Mouse (Mus musculus): Measurements from ENCODE around the gene Gpr108.
"Not testable (repeated sequence)": the region's sequence is repeated elsewhere in the genome, so short reads cannot be mapped to it uniquely, and the experiment has no call there.

The Gpr108 gene

DNA sequence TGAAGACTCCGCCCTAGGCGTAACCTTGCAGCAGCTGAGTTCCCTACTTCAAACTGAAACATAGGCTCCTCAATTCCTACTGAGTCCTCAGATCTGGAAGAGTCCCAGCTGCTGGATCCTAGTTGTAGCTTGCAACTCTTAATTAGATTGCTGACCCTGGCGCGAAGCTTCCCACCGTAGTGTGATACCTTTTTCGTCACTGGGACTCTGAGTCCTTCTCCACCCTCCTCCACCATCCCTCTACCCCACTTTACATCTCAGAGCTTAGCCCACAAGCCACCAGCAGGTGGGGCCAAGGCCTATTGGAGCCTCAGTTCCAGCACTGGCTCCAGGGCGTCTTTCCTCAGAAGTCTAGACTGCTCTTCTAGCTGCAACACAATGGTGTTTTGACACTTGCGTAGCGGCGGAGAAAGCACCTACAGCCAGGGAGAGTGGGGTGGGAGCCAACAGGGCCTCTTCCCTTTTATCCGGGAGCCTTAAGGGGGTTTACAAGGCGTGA is at the start of gene Gpr108:
Gene Gpr108, minus strand, starts transcription at position 246 of the 499 bp plus-strand sequence.
- peak; percentile 91 for DNase-seq (ENCODE audit: low spot score)

DNA sequence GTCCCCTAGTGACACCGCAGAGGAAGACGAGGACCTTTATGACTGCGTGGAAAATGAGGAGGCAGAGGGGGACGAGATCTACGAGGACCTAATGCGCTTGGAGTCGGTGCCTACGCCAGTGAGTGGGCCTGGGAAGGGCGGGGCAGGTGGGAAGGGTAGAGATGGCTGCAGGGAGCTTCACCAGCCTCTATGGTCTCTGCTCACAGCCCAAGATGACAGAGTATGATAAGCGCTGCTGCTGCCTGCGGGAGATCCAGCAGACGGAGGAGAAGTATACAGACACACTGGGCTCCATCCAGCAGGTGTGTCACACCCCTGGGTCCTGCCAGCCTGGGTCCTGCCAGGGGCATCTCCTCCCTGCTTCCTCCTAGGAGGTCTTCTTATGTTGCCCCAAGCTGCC is 48.8 kb upstream of the Gpr108 start:
- DNase-seq (ENCODE audit: low spot score) = no peak

DNA sequence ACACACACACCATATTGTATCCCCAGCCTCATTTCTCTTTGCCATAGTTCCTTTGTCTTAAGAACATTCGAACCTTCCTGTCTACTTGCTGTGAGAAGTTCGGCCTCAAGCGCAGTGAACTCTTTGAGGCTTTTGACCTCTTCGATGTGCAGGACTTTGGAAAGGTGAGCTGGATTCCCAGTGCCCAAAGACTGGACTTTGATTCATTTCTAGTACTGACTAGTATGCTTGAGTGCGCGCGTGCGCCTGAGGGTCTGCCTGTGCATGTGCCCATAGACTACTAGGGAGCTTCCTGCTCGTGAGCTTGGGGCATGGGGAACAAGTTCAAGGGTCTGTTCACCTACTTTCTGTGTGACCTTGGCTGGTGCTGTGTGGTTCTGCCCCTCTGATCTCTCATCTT is 47.7 kb upstream of the Gpr108 start:
- DNase-seq (ENCODE audit: low spot score) = no peak

DNA sequence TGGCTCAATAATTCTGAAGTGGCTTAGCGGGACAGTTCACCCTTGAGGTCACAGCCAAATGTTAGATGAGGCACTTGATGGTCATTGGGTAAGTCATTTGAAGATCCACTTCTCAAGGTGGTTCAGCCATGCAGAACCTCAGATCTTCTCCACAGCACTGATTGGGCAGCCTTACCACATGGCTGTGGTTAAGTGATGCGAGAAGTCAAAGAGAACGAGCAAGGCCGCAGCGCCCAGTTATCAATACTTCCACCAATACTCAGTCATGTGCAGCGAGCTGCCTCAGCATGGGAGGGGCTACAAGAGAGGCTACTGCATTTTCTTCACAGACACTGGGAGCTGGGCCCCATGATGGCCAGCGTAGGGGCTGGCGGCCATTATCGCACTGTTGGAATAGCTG is 44.7 kb upstream of the Gpr108 start:
- DNase-seq (ENCODE audit: low spot score) = no peak

DNA sequence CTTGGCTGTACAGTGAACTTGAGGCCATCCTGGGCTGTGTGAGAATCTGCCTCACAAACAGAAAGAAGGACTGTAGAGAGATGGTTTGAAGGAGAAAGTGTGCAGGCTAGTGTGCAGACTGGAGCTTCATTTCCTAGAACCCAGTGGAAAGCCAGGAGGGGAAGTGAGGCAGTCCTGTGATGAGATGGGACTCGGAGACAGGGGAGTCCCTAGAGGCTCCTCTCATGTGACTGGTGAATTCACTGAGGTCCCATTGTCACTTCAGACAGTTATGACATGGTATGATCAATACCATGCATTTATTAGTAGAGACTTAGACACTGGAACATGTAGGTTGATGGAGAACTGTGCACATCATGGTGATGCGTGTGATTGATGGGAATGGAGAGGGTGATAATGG is 44.1 kb upstream of the Gpr108 start:
- no peak for DNase-seq (ENCODE audit: low spot score)

DNA sequence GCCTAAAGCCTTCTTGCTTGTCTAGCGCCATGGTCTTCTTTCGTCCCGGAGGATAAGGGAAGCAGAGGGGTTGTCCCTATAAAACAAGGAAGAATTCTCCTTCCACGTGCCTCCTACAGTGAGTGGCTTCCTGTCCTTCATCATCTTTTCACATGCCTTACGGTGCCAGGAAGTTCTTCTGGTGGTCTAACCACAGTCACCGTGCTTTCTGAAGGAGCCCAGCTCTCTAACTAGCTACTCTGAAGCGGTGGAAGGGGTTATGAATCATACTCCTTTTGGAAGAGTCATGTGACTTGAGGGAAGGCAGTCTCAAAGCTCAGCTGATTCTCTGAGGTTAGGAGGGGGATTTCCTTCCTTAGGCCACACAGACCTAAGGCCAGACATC is 42.4 kb upstream of the Gpr108 start:
- no peak for DNase-seq (ENCODE audit: low spot score)

DNA sequence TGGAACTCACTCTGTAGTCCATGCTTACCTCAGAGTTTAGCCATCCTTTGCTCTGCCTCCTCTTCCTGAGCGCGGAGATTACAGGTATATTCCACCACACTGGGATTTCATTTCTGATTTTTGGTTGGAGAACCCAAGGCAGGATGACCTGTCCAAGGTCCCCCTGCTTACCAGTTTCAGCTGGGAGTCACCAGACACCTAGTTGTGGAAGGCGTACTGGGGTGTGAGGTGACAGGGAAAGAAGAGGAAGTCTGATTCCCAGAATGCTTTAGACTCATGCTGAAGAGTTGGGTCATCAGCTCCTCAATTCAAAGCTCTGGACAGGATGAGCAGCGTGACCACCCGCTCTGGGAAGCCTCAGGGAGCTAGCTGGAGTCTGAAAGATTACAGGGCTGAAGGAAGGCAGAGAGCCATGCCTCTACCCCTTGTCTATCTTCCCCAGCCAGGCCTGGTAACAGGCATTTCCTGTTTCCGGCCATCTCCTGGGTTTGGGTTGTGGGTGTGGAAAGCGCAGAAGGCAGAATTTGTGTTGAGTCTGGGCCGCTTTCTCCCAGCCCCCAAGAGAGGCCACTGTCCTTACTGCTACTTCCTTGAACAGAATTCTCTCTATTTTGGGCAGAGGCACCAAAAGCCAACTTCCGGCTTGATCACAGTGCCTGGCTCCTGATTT is 41.9 kb upstream of the Gpr108 start:
- peak; percentile 43 for DNase-seq (ENCODE audit: low spot score)

DNA sequence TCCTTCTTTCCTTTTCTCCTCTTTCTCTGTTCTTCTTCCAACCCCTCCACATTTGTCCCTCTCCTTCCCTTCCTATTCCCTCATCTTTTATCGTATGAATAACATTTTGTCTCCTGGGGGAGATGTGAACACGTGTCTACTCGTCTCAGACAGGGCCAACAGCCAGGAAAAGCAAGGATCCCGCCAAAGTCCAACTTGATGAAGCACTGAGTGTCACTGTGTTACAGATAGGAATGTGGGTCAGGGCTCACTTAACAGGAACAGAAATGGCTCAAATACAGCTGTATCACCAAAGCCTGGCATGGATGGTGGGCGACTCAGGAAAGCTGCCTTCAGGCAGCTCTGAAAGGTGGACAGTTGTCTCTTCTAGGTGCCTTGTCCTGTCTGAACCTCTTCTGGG is 41.0 kb upstream of the Gpr108 start:
- no peak for DNase-seq (ENCODE audit: low spot score)

DNA sequence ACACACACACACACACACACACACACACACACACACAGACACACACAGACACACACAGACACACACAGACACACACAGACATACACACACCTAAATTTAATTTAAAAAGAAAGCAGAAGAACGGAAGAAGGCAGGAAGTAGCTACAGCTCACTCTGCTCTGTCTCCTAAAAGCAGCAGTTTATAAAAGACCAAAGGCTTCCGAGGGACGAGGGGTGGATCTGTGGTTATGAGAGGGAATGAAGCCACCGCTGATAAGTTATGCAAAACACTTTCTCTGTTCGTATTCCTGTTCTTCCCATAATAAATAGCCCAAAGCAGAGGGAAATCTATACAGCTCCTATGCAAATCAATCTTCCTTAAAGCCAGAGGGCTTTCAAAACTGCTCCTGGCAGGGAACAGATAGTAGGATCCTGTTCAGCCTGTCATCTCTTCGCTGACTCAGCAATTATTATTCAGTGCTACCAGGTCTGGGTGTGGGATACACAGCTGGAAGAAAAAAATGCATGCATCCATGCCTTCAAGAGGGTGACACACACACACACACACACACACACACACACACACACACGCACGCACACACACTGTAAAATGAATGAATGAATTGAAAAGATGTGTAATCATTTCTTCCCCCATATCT is 38.6 kb upstream of the Gpr108 start:
- DNase-seq (ENCODE audit: low spot score) = no peak

DNA sequence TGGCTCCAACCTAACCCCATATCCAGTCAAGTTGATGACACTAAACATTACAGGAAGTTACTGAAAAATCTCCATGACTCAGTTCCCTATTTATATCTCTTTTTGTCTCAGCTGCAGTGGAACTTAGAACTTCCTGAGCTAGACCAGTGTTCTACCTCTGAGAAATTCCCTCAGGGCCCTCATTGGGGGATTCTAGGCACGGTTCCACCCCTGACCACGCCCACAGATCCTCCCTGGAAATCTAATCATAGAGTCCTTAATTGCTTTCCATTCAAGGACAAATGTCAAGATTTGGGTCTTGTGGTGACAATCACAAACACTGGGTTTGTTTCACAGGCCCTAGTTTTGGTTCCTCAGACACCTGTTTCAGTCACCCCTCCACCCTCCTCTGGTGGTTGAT is 36.8 kb upstream of the Gpr108 start:
- no peak for DNase-seq (ENCODE audit: low spot score)

DNA sequence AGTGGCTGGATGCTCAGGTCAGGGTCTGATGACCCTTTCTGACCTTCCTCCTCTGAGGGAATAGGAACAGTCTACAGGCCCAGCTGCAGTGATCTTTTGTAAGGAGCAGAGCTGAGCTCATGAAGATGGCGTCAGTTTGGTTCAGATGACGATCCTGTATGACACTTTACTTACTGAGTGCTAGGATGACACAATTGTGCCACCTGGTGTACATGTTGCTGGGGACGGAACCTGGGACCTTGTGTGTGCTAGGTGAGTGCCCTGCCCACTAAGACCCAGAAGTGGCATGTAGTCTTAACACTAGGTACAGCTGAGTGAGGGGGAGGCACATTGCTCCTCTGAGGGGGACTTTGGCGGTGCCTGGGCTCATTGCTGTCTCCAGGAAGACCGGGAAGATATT is 35.7 kb upstream of the Gpr108 start:
- DNase-seq (ENCODE audit: low spot score) = no peak

DNA sequence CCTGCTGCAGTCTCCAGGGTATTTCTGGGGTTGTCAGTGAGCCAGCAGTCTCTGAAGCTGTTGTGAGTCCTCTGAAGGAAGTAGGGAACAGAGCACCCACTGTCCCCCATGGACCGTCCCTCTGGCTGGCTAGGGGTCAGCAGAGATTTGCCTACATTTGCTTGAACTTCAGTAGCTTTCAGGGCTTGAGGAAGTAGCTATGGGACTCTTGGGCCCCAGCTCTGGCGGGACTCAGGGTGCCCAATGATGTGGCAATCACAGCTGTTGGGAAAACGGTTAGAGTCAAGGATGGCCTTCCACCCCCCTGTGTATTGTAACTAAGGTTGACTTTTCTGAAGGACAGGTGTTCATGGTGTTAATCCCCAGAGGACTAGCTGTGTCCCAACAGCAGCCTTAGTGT is 32.2 kb upstream of the Gpr108 start:
- DNase-seq (ENCODE audit: low spot score) = peak; percentile 25

DNA sequence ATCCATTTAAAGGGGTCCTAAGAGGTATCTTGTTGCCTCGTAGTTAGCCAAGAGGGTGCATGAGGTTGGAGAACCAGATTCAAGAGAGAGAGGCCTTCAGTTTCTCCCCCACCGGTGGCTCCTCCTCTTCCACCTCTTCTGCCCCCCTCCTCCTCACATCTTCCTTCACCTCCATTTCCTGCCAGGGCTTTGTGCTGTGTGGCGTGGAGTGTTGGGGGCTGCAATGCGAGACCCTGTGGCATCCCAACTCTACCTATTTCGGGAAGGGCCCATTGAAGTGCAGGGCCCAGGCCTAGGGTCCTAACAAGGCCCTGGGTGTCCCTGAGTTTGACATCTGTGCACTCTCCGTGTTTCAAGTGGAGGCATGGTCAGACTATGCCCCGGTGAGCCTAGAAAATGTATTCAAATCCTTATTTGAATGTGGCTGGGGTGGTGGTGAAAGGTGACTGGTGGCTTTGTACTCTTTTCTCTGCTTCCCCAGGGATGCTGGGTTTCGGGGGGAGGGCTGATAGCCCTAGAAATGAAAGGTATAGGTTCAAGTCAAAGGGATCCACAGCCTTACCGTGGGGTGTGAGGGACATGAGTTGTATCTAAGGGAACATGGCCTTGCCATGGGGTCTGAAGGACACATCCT is 31.5 kb upstream of the Gpr108 start:
- DNase-seq (ENCODE audit: low spot score) = no peak

DNA sequence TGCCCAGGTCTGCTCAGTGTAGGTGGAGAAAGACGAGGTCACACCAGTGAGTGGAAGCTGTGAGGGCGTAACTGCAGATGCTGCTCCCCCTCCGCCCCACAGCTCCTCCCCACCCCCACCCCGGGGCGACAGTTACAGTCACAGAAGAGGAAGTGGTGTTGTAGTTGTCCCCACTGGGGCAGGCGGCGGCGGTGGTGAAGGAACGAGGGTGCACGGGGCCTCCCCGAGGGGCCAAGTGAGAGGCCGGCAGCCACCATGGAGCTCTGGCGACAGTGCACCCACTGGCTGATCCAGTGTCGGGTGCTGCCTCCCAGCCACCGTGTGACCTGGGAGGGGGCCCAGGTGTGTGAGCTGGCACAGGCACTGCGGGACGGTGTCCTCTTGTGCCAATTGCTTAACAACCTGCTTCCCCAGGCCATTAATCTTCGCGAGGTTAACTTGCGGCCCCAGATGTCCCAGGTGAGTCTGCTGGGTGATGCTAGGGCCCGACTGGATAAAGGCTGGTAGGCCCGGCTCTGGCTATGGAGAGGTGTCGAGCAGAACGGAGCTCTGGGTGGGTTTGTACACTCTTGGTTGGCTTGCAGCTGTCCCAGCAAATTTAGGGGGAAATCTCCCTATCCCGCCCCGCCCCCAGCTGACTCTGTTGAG is 30.8 kb upstream of the Gpr108 start, which contains the start of gene Vav1:
Gene Vav1, plus strand, starts transcription at position 158 of the 648 bp plus-strand sequence.
- peak; percentile 51 for DNase-seq (ENCODE audit: low spot score)

DNA sequence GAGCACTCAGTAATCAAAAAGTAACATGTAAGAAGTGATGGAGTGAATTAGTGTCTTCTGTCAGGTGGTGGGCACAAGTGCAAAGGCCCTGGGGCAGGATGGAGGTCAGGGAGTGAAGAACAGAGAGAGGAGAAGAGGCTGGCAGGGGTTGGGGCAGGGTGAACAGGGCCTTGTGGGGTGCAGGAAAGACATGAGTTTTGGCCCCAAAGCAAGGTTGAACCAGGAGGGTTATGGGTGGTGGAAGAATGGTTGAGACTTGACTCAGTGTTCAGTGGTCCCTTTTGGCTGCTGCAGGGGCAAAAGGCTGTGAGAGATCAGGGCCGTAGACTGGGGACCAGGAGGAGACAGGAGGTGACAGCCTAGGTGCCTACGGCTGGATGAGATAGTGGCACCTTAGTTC is 30.3 kb upstream of the Gpr108 start:
- DNase-seq (ENCODE audit: low spot score) = no peak

DNA sequence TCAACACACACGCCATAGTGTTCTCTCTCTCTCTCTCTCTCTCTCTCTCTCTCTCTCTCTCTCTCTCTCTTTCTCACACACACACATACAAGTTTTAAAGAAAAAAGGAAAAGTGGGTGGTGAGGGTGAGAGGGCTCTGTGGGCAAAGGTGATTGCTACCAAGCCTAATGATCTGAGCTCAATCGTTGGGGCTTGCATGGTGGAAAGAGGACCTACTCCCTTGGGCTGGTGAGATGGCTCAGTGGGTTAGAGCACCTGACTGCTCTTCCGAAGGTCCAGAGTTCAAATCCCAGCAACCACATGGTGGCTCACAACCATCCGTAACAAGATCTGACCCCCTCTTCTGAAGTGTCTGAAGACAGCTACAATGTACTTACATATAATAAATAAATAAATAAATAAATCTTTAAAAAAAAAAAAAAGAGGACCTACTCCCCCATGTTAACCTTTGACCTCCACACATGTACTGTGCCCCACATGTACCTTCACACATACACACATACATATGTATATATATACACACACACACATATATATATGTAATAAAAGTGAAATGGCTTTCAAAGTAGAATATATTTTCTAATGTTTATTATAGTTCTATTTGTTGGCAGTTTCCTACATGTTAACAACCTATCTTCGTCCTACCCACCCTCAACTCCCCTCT is 29.5 kb upstream of the Gpr108 start:
- DNase-seq (ENCODE audit: low spot score) = not testable (repeated sequence)

DNA sequence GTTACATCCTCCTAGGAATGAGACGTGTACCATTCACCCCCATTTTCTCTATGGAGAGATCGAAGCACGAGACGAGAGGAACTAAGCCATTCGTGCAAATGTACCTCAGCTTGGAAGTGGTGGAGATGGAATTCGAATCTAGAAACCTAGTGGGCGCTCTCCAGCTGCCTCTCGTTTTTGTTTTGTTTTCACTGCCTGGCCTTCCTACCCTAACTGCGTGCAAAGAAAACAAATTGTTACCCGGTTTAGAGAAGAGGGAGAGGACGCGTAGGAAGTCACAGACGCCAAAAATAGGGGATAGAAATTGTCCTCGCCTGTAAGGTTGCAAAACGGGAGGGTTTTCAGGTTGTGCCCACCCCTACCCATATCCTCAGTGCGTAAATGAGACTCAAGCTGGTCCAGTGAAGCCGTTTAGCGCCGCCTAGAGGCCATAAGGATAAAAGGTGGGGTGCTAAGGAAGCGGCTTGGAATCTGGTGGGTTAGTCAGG is 28.4 kb upstream of the Gpr108 start:
- peak; percentile 85 for DNase-seq (ENCODE audit: low spot score)

DNA sequence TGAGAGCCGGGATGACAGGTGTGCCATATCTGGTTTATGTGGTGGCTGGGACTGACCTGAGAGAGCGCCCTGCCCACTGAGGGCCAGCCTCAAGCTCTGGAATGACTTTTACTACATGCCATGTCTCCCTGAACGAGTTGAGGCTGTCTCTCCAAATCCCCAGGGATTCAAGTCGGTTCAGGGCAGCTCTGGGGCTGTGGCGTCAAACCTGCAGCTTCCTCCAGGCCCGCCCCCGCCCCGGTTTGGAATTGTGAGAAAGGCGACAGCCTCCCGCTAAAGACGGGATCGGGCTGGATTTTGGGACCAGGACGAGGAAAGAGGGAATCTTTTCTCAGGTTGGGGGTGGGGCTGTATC is 27.7 kb upstream of the Gpr108 start:
- peak; percentile 12 for DNase-seq (ENCODE audit: low spot score)

DNA sequence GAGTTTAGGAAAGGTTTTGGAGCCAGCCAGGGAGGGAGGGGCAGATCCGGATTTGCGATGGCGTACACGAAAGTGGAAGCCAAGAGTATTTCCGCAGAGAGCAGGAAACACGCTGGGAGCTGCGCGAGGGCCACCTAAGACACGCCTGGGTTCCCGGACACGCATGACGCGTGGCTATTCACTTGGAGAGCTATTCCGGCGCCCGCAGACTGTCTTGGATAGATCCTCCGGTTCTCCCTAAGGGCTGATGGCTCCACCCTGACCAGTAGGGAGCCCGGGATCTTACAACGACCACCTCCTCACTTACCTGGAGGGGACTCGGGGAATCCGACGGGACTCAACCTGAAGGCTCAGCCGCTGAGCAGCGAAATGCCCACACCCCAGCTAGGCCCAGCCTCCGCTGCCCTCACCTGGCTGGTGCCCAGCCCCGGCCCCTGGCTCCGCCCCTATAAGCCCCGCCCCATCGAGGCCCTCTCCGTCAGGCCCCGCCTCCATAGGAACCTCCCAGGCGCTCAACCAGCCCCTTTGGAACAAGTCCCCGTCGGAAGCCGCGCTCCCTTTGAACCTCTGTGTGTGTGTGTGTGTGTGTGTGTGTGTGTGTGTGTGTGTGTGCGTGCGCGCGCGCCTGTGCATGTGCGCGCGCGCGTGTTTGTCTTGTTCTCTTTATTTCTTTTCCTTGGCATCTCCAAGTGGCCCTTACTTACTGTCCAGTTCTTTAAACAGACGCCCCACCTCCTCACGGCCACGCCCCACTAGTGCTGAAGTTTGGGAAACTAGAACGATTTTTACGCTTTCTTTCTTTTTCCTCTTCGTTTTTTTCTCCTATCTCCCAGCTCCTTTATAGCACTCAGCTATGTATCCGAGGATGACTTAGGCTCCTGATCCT is 27.1 kb upstream of the Gpr108 start:
- DNase-seq (ENCODE audit: low spot score) = peak; percentile 74

DNA sequence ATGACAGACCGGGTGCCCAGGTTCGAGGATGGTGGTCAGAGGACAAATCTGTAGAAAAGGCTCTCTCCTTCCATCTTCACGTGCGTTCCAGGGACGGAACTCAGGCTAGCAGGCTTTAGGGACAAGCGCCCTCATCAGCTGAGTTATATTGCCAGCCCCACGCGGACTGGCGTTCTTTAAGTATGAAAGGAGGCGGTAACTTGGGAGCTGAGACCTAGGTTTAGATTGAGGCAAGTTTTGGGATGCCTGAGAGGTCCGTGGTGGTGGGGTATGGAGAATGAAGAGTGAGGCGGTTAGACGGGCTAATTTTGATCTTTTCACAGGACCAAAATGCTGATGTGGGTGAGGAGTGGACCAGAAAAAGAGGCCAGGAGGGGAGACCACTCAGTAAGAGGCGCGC is 26.4 kb upstream of the Gpr108 start:
- DNase-seq (ENCODE audit: low spot score) = no peak

DNA sequence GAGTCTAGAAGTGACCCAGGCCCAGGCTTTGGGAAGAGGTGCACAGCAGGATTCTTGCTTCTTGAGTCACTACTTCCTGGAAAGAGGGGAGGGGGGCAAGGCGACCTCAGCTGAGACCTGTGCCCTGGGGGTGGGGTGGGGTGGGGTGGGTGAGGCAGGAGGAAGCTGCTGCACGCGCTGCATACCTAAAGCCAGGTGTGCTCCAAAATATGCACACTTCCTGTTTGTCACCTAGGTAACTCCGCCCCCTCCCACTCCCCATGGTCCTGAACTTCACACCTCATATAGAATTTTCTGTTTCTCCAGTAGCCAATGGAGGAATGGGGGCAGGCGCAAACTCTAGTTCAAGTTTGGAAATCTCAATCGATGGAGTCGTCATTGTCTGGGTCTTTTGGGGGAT is 25.6 kb upstream of the Gpr108 start:
- no peak for DNase-seq (ENCODE audit: low spot score)
